Mouse (Mus musculus) testis, postnatal 10 days (tissue): ENCODE results near the gene Trak2.
"Not testable (repeated sequence)": the region's sequence is repeated elsewhere in the genome, so short reads cannot be mapped to it uniquely, and the experiment has no call there.

ENCODE experiments used
- DNase-seq: peaks from one replicate; pipeline ENCODE4 v3.0.0; 2021; ENCODE audit warnings: low spot score

The Trak2 gene

GRCm38 (mm10) chr1:58953686-58954434 lies 19.4 kb downstream of the Trak2 start:
- no peak for DNase-seq

DNA sequence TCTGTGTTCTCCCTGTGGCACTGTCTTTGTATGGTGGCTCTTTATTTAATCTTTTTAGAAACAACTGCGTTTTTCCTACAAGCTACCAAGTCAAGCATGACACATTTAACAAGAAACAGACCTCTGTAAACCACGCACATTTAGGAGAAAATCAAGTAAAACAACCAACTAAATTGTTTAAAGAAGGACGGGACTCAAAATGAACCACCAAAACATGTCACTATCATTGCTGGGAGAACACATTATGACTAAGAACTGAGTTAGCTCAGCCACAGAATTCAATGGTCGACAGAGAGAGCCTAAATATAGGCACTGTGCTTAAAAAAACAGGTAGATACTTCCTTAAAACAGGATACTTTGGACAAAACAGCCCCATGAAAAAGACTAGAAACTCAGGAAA lies 20.2 kb downstream of the Trak2 start:
- DNase-seq, result no peak

DNA sequence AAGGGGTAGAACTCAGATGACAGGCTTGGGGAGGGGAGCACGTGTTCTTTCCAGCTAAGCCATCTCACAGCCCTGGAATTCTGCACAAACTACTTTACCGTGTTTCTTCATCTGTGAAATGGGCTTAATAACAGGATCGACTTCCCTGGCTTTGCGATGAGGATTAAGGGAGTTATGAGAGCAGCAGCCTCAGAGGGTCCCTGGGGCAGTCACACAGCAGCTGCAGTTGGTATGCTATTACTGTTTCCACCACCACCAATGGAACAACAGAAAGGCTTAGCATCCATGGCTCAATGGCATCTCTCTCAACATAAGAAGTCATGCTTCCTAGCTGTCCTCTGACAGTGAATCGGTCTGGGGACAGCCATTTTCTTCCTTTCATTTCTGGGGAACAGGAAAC lies 20.7 kb downstream of the Trak2 start:
- DNase-seq, result no peak

DNA sequence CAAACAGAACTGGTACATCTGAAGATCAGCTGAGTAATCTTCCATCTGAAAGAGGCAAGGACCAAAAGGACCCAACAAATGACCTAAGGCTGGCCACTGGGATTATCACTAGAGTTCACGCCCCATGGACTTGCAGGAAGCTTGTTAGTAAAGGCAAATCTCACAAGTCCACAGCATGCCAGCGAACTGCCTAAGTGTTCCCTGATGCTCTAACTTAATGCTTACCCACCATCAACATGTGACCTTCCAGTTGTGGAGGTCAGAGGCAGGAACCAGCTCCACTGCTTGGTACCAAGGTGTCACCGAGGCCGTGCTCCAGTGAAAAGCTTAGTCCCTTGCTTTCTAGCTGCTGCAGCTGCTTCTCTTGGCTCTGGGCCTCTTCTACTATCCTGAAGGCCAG lies 21.4 kb downstream of the Trak2 start:
- DNase-seq, result no peak

DNA sequence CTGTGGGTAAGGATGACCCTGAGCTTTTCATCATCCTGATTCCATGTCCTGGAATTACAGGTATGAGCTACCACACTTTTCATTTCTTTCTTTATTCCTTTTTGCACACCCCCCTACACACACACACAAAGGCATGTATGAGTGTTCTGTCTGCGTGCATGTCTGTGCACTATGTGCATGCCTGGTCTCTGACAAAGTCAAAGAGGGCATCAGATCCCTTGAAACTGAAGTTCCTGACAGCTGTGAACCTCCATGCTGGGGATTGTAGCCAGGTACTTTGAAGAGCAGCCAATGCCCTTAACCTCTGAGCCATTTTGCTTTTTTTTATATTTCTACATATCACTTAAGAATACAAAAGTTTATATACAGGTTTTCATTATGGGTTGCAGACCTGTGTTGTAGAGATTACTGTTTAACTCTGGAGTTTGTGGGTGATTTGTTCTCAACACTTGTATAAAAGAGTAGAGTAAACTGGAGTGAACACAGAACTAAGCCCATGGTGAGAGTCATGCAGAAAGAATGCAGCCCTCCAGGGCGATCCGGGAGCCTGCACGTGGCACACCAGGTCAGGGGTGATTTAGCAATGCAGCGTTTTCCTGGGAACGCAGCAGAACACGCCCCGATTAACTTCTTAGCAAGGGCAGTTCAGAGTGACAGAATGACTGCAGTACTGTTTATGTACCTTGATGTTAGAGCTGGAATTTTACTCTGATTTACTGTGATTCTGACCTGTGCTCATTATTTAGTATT lies 22.2 kb downstream of the Trak2 start:
- DNase-seq, result no peak

DNA sequence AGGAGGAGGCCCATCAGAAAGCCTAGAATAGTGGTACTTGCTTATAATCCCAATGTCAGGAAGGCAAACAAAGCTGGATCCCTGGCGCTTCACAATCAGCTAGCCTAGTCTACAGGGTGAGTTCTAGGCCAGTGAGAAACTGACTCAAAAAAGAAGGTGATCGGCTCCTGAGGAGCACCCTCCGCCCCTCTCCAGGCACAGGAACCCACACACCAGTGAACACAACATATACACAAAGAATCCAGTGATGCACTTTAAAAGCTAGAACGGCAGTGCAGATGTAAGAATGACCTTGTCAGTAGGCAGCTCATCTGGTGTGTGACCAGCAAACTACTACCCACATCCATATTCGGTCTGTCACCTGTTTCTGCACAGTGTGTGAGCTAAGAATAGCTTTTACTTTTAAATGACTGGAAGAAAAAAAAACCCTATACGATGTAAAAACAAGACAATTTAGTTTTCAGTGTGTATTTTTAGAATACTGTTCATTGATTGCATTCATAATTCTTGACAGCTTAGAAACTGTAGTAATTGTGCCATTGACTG lies 23.6 kb downstream of the Trak2 start:
- no peak for DNase-seq

- DNase-seq, result no peak
Measured at GRCm38 (mm10) chr1:58946718-58947117, 26.5 kb downstream of the Trak2 start.

DNA sequence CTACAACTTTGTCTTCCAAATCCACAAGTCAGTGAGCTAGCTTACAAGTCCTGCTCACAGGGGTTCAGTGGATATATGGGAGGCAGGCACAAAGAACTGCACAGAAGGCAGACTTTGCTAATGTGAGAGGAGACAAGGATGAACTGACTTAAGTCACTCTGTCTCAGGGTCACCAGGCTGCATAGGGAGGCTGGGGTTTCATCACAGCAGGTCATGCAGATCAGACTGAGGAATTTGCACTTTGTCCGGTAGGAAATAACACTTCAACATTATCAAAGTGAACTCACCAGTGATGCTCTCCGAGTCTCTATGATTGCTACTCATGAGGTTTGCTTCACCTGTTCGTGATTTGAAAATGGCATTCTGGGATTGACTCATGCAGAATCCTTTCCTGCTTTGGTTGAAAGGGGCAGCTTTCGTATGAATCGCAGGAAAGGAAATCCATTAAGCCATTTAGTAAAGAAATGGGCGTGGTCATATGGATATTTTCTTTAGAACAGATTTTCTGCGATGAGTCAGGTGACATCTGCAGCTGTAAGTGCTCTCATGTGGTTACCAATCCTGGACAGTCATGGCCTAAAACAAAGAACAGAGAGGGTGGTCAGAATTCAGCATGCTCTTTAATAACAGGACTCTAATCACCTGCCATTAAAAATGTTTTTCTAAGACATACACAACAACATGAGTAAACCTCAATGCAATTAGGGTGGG lies 27.1 kb downstream of the Trak2 start:
- no peak for DNase-seq

DNA sequence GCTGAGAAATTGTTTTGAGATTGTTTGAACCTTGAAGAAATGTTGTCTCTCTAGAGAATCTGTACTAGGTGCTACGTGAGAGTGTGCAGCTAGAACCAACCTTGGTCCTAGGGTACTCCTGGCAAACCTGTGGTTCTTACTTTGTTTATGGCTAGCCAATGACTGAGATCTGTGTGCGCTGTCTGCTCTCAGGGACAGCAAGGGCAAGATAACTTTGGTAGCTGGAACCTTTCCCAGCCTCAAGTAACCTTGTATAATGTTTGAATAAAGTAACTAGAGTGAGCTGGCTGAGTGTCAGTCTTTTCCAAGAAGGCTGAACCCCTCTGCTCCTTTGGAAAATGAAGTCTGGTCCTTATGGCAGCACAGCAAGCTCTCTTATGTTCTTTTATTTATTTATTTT lies 27.7 kb downstream of the Trak2 start:
- DNase-seq, result no peak

DNA sequence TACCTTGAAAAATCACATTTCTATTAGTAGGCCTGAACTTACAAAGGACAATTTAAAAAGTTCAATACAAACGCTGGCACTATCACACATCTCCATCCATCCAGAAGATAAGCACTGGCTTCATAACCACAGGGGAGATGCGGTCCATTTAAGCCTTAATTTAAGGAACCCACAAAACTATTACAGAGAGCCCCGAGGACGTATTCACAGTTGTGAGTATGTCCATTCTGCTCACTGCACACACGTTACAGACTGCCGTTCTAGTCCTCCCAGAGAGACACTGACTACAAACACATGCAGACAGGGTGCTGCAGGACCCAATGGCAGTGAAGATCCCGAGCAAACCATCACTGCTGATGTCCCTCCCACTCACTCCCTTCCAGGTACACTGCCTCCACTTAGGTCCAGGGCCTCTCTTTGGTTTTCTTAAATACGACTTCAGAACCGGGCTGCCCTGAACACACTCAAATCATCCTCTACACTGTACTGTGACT lies 35.6 kb downstream of the Trak2 start:
- DNase-seq, result no peak

- no peak for DNase-seq
Measured at GRCm38 (mm10) chr1:58936746-58937605, 36.3 kb downstream of the Trak2 start.

- DNase-seq, result no peak
Measured at GRCm38 (mm10) chr1:58926664-58927063, 46.6 kb downstream of the Trak2 start.

DNA sequence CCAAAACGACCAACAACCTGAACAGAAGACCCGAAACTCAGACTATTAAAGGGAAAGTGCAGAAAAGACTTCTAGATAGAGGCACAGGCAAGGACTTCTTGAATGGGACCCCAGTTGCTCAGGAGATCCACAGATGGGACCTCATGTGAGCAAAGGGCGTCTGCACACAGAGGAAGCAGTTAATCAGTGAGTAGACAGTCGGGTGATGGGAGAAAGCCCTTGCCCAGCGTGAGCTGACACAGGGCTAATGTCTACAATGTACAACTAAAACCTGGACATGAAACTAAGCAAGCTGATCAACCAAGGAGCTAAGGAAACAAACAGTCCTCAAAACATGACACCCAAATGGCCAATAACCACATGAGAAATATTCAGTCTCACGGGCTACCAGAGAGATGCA lies 55.7 kb downstream of the Trak2 start:
- DNase-seq, result no peak

DNA sequence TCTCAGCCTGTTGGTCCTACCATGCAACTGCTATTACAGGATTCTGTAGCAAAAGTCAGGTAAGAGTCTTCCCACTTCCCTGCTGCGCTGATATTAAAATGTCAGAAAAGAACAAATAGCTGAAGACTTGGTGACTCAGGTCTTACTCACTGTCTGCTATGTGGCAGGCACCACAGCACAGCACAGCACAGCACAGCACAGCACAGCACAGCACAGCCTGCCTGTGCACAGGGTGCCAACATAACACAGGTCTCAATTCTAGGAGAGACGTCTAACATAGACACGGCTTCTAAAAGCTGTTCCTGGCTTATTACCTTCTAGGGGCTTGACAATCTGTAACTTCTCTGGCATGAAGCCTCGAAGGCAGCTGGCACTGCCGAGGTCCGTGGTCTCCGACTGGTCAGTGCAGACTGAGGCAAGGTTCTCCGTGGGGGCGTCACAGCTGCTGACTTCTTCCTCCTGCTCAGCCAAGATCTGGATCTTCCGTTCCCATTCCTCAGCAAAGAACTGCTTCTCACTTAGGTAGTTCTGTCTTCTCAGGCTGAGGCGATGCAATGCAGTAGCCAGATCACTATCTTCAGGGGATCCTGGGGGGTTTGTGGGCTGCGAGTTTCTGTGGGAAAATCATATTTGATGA lies 63.5 kb downstream of the Trak2 start:
- no peak for DNase-seq

DNA sequence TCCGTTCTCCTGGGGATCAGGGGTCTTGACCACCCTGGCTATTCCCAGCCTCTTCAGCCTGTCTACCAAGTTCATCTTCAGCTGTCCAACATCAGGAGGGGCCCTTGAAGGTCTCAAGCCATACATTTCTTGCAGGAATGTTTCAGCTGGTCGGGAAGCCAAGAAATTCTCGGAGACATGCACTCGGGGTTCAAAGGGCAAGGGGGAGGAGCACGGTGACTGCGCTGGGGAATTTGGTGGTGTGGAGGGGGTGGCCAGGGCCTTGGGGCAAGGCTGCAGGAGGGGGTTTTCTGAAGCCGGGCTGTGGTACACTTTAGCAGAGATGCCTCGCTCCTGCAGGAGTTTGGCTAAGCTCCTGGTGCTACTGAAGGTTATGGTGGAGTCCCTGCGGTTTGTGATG lies 69.5 kb downstream of the Trak2 start:
- no peak for DNase-seq

GRCm38 (mm10) chr1:58897561-58897960 lies 75.7 kb downstream of the Trak2 start:
- DNase-seq, result not testable (repeated sequence)

DNA sequence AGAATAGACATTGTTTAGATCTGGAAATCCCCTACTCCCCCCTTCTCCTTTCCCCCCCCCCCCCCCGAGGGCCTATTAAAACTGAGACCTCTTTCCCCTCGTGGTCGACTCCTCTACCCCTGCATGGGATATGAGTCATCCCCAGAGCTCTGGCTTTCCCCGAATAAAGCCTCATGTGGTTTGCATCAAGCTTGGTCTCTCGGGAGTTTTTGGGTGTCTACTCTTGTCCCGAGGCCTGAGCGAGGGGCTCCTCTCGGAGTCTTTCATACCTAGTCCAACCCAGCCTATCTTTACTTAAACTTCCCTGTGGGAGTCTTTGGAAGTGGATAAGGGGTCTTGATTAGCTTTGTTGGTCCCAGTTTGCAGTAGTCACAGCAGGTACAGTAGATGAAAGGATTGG lies 80.8 kb downstream of the Trak2 start:
- not testable (repeated sequence) for DNase-seq

GRCm38 (mm10) chr1:58891481-58892170 lies 81.6 kb downstream of the Trak2 start:
- DNase-seq, result not testable (repeated sequence)

DNA sequence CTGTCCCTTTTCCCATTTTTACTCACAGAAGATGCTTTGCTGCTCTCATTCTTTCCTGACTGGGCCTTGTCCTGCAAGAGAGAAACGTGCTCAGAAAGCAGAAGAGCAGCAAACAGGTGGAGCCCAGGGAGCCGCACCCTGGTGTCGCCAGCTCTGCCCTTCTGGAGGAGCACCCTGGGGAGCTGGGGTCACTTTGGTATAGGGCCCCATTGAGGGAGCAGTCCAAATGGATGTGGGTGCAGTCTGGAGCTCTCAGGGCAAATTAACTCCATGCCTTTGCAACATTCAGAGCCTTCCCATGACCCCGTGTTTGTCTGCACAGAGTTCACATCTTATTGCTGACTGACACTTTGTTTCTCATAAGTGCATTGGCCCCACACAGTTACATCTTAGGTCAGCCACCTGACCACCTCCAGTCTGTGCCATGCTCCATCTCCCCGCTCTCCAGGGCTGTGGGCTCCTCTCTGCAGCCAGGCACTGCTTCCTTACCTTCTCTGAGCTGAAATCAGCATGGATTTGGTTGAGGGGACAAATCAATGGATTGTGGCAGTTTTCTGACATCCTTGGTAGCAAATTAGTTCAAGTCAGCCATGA lies 82.4 kb downstream of the Trak2 start:
- DNase-seq, result not testable (repeated sequence)
